Mouse (Mus musculus) CH12F3 (cell line): ENCODE results near the gene 4930430F08Rik.
"Not testable (repeated sequence)": the region's sequence is repeated elsewhere in the genome, so short reads cannot be mapped to it uniquely, and the experiment has no call there.

Source experiments
- in situ Hi-C: fragments of 300-500 bp; cut with MboI; formaldehyde crosslinking; loops from 2 replicates; pipeline ENCODE4 v1.14.3; 2020; ENCODE audit warnings: low sequenced_read_pairs

Gene 4930430F08Rik

DNA sequence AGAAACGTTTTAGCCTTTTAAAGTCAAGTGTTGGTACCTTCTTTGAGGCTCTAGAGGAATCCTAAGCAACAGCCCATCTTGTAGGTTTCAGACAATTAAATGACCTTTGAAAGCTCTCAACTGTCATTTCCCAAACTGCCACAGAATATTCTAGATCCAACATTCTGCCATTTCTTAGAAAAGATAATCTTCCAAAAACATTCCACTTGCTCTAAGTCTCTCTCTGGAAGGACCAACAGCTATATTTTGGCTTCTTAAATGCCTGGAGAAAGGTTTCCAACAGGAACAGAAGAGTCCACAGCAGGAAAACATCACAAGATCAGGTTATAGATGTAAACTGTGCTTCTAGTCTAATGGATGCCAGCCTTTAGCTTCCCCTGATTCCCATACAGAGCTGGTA, at the start of gene 4930430F08Rik, which contains the start of gene 1700017N19Rik:
Gene 4930430F08Rik, minus strand, starts transcription at position 101 of the 400 bp plus-strand sequence.
Gene 1700017N19Rik, plus strand, starts transcription at position 162 of the 400 bp plus-strand sequence.
- in situ Hi-C loops: no loop called here

GRCm38 (mm10) chr10:100629762-100630438, 39.7 kb upstream of the 4930430F08Rik start:
- in situ Hi-C loops: no loop called here

GRCm38 (mm10) chr10:100622494-100622893, 32.3 kb upstream of the 4930430F08Rik start:
- in situ Hi-C loops: no loop called here

GRCm38 (mm10) chr10:100620040-100620439, 29.8 kb upstream of the 4930430F08Rik start:
- in situ Hi-C loops: no loop called here

GRCm38 (mm10) chr10:100619474-100619873, 29.3 kb upstream of the 4930430F08Rik start:
- in situ Hi-C loops: no loop called here

GRCm38 (mm10) chr10:100617233-100617903, 27.1 kb upstream of the 4930430F08Rik start:
- in situ Hi-C loops: no loop called here

DNA sequence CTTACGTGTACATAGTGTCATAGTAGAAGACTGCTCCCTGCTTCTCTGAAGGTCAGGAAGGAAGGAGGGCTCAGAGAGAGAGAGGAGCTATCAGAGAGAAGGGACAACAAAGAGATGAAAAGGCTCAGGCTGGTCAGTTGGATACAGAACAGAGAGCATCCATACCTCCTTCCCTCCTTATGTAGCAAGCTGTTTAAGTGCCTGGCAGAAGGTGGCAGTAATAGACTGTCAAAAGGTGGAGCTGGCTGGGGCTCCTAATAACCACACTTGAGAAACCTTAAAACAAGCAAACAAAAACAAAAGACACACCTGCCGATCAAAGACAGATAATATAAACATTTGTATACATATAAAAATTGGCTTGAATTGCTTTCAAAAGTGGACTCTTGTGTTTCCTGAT, 14.0 kb upstream of the 4930430F08Rik start:
- in situ Hi-C loops: no loop called here

GRCm38 (mm10) chr10:100603511-100603910, 13.3 kb upstream of the 4930430F08Rik start:
- in situ Hi-C loops: no loop called here

- in situ Hi-C loops: no loop called here
These were observed 8.1 kb upstream of the 4930430F08Rik start for GRCm38 (mm10) chr10:100598339-100598738.

DNA sequence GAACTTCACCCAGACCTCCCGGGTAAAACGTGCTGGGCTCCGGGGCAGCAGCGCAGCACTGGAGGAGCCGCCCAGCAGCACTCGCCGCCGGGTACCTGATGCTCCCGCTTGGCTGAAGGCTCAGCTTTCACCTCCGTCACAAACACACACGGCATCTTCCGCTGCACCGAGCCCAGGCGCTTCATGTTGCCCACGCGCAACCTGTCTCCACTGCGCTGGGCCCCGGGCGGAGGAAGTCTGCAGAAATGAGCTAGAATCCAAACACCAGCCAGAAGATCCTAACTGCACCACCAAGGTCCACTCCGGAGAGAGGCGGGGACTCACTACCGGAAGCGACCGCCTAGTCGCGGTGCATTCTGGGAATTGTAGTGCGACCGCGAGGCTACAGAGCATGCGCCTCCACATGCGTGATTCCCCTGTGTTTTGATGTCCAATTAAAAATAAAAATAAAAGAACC, 1.3 kb downstream of the 4930430F08Rik start:
- in situ Hi-C loops: no loop called here

DNA sequence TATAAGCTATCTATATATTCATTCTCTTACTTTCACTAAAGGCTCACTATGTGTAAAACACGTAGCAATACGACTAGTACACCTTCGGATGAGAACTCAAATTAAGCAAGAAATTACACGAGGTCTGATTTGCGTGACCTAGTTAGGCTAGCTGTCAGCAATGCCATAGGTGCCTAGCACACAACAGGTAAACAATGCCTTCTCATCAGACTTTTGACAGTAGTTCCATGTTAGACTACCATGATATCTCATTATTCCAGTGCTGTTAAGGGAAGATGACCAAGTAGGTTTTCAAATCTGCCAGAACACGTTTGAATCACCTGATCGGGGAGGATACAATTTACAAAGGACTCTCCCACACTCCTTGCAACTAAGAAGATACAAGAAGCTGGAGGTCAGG, 1.7 kb downstream of the 4930430F08Rik start:
- in situ Hi-C loops: no loop called here

DNA sequence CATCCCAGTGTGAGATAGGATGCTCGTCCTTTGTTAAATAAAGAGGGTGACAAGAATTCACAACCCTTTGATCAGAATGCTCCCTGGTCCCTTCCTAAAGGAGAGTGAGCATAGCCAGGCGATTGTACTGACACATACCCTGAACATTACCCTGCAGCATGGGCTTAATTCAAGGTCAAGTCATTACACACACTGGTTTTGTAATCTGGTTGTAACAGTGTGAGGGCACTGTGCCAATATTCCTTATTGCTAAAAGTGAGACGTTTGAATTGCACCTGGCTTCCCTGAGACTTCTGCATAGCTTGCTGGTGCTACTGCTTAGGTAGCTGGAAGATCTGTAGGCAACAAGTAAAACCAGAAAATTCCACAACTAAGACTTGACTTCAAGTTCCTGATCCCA, 6.0 kb downstream of the 4930430F08Rik start:
- in situ Hi-C loops: no loop called here

DNA sequence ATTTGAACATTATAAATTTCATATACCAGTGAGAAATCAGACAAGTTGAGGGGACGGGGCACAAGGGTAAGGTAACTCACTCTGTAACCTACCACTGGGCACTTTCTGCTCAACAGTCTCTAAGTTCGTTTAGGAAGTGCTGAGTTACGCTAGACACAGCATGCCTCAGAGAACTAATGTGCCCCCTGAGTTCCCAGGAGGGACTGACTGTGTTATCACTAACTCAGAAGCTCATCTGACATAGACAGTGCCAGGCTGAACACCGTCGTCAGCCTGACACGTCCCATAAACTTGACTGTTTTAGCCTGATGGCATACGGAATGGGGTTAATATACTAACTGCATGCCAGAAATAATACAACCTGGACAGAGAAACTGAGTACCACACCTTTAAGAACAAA, 14.9 kb downstream of the 4930430F08Rik start:
- in situ Hi-C loops: no loop called here

- in situ Hi-C loops: no loop called here
These were observed 15.6 kb downstream of the 4930430F08Rik start for GRCm38 (mm10) chr10:100574505-100575149.

GRCm38 (mm10) chr10:100571707-100572106, 18.5 kb downstream of the 4930430F08Rik start:
- in situ Hi-C loops: no loop called here

- in situ Hi-C loops: no loop called here
These were observed 26.1 kb downstream of the 4930430F08Rik start for GRCm38 (mm10) chr10:100564112-100564511.

GRCm38 (mm10) chr10:100560194-100560883, 29.9 kb downstream of the 4930430F08Rik start:
- in situ Hi-C loops: not testable (repeated sequence)

DNA sequence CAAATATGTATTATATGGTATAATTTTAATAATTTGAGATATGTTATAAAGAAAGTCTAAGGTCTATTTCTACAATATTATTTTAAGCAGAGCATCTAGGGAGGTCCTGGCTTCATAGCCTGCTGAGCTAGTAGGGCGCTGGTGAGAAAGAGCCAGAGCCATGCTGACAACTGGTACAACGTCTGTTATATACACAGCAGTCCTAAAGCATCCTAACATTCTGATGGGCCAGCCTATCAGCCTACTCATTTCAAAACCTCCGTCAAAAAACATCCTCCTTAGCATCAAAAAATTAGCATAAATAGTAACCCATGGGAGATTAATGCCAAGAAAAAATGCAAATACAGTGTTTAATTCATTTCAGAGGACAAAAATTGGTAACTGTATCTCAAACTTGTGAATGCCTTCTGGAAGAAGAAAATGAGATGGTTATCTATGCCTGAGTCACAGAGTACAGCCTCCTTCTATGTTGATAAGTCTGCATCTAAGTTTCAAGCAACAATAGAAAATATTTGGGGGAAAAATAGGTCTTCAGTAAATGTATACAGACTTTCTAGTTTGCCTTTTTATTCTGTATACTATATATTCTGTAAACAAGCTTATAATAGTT, 33.6 kb downstream of the 4930430F08Rik start:
- in situ Hi-C loops: no loop called here

GRCm38 (mm10) chr10:100524499-100525390, 65.5 kb downstream of the 4930430F08Rik start:
- in situ Hi-C loops: no loop called here

- in situ Hi-C loops: no loop called here
These were observed 67.9 kb downstream of the 4930430F08Rik start for GRCm38 (mm10) chr10:100522330-100522729.
